Mouse (Mus musculus): ENCODE measurements around the gene Zswim4. TPM values are rescaled to one million over a fixed set of nuclear protein-coding genes. Genes with fewer than 3 reads are reported as not detected.

Gene Zswim4
- total and polyA plus RNA-seq, 2 experiments = 2.8 to 8.4 TPM

DNA sequence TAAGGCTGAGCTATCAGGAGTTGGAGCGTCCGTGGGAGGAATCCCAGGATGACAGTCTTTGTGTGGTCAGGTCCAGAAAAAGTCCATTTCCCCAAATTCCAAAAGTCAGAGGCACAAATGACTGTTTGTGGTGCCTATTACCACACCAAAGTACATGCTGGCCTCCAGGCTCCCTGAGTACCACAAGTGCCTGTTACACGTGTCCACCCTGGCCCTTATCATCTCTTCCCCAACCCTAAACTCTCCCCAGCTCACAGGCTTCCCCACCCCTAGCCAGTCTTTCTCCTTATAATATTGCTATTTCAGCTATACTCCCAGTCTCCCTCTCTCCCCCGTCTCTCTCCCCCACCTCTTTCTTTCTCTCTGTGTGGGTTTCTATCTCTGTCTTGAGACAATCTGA, 35.4 kb upstream of the Zswim4 start:
- 88% methylated on average over 4 of the region's 4 CpGs for WGBS
- no peaks in the 10 kb centered on the region for H3K79me2 ChIP-seq (ENCODE audit: control insufficient read depth, insufficient read depth, low read length)
- no peak overlapping the region for H3K27ac ChIP-seq (replicated peaks; ENCODE audit: insufficient read depth, low read depth, low read length)
- TF ChIP-seq POLR2A (IDR thresholded peaks at IDR 0.05; ENCODE audit: extremely low read depth, insufficient read depth, low read length) (no peak), CTCF (IDR thresholded peaks at IDR 0.05; ENCODE audit: low read depth, low read length) (no peak)
- H3K36me3 ChIP-seq (ENCODE audit: control insufficient read depth, insufficient read depth, low read length) = no peaks in the 10 kb centered on the region
- H3K9ac ChIP-seq (ENCODE audit: low read depth, low read length) = no peak overlapping the region
- DNase-seq (ENCODE audit: extremely low read depth, low read depth, low spot score) = no peak
- no peak overlapping the region for H3K4me3 ChIP-seq (ENCODE audit: insufficient read depth, low read depth, low read length)
- H3K4me1 ChIP-seq (ENCODE audit: control insufficient read depth, insufficient read depth, low read length) = peaks cover 3% of the 10 kb centered on the region
- no peaks in the 10 kb centered on the region for H3K27me3 ChIP-seq (ENCODE audit: control insufficient read depth, insufficient read depth, low read length)

DNA sequence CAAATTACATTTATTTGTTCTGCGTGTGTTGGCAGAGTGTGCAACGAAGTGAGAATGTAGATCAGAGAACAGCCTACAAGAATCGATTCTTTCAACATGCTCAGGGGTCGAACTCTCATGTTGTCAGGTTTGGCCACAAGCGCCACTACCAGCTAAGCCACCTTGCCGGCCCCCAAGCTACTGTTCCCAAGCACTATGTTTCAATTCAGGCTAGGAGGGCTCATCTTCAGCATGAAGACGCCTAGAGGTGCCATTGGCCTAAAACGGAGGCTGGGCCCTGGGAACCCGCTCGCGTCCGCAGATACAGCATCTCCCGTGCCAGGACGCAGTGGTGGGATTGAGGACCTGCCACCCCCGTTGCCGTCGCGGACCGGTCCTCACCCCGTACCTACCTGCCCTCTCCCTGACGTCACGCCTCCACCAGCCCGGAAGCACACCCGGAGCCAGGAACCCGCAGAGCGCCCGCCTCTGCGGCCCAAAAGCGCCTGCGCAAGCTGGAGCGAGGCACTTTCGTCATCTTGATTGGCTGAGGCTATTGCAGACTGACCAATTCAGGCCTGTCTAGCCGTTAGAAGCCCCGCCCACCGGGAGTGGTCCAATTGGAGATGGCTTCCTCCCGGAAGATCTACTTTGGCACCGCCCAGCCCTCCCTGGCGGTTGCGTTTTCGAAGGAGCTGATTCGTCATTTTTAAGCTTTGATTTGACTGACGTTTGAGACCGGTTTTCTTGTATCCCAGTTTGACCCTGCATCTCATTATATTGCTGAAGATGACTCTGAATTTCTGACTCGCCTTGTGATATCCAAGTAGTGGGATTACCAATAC, 33.3 kb upstream of the Zswim4 start, which contains the start of gene Ccdc130:
Ccdc130 (minus strand) TSS at position 431 of the 824 bp plus-strand sequence.
- peaks cover 3% of the 10 kb centered on the region for H3K4me1 ChIP-seq (ENCODE audit: control insufficient read depth, insufficient read depth, low read length)

DNA sequence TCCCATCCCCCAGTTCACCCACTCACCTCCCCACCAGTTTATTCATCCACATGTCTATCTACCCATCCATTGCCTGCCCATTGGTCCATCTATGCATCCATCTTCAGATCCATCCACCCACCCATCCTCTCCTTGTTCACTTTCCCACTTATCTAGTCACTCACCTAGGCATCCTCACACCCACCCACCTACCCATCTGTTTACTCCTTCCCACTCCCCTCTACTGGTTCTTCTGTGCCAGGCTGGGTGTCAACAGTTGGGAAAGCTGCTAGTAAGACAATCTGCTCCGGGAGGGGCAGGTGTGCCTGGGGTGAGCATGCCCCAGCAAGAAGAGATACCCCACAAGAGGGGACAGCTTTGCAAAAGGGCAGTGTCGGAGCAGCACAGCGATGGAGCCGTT, 24.2 kb upstream of the Zswim4 start:
- peaks cover 2% of the 10 kb centered on the region for H3K4me1 ChIP-seq (ENCODE audit: control insufficient read depth, insufficient read depth, low read length)
- no peak for DNase-seq (ENCODE audit: extremely low read depth, low read depth, low spot score)
- H3K9ac ChIP-seq (ENCODE audit: low read depth, low read length) = no peak overlapping the region
- no peak overlapping the region for H3K4me3 ChIP-seq (ENCODE audit: insufficient read depth, low read depth, low read length)
- TF ChIP-seq POLR2A (IDR thresholded peaks at IDR 0.05; ENCODE audit: extremely low read depth, insufficient read depth, low read length) (no peak), CTCF (IDR thresholded peaks at IDR 0.05; ENCODE audit: low read depth, low read length) (no peak)
- WGBS = 92% methylated on average over 4 of the region's 4 CpGs
- no peak overlapping the region for H3K27ac ChIP-seq (replicated peaks; ENCODE audit: insufficient read depth, low read depth, low read length)
- H3K79me2 ChIP-seq (ENCODE audit: control insufficient read depth, insufficient read depth, low read length) = peaks cover 1% of the 10 kb centered on the region; the same call in 1 of the 2 replicates
- no peaks in the 10 kb centered on the region; the same call in 1 of the 2 replicates for H3K36me3 ChIP-seq (ENCODE audit: control insufficient read depth, insufficient read depth, low read length)
- H3K27me3 ChIP-seq (ENCODE audit: control insufficient read depth, insufficient read depth, low read length) = no peaks in the 10 kb centered on the region

More for the DNA sequence above, 33.3 kb upstream of the Zswim4 start, which contains the start of gene Ccdc130:
- TF ChIP-seq CTCF (IDR thresholded peaks at IDR 0.05; ENCODE audit: low read depth, low read length) (no peak), POLR2A (IDR thresholded peaks at IDR 0.05; ENCODE audit: extremely low read depth, insufficient read depth, low read length) (peak; percentile 70)
- peak; percentile 97 for DNase-seq (ENCODE audit: extremely low read depth, low read depth, low spot score)
- under 1% methylated on average over 44 of the region's 44 CpGs for WGBS
- H3K36me3 ChIP-seq (ENCODE audit: control insufficient read depth, insufficient read depth, low read length) = no peaks in the 10 kb centered on the region; the same call in 1 of the 2 replicates
- H3K79me2 ChIP-seq (ENCODE audit: control insufficient read depth, insufficient read depth, low read length) = no peaks in the 10 kb centered on the region
- no peaks in the 10 kb centered on the region for H3K27me3 ChIP-seq (ENCODE audit: control insufficient read depth, insufficient read depth, low read length)
- peak within 1 kb of the TSS; percentile 56 for H3K27ac ChIP-seq (replicated peaks; ENCODE audit: insufficient read depth, low read depth, low read length)
- H3K4me3 ChIP-seq (ENCODE audit: insufficient read depth, low read depth, low read length) = peak within 1 kb of the TSS; percentile 67
- H3K9ac ChIP-seq (ENCODE audit: low read depth, low read length) = peak within 1 kb of the TSS; percentile 78

DNA sequence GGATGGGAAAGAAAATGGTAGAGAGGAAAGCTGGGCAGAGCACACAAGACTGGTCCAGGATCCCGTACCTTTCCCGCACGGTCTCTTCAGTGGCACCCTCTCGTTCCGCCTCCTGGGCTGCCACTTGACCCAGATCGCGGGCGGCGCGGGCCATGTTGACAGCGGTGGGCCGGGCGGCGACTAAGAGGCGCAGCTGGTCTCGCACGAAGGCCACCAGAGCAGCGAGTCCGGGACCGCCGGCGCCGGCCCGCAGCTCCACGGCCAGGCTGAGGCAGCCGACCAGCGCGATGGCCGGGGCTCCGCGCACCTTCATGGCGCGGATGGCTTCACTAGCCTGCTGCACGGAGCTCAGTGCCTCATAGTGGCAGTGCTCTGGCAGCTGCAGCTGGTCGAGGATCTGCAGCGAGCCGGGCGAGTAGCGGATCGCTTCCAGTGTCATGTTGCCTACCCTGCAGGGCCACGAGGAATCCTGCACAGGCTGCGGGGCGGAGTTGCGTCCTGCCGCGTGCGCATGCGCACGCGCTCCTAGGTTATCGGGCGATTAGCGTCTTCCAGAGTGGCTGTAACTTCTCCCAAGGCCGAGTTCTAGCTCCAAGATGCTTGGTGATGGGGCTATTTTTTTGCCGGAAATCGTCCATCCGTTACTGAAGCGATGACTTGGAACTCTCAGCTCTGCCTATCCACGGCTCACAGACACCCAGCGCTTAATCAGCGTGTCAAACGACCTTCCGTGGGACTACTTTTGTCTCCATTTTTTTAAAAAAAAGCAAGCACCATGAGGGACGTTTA, 20.2 kb upstream of the Zswim4 start, which contains the start of gene Mri1:
Mri1 (minus strand) TSS at position 505 of the 789 bp plus-strand sequence.
- Histone ChIP-seq H3K79me2 (ENCODE audit: control insufficient read depth, insufficient read depth, low read length) (peaks cover 3% of the 10 kb centered on the region; the same call in 1 of the 2 replicates), H3K27me3 (ENCODE audit: control insufficient read depth, insufficient read depth, low read length) (no peaks in the 10 kb centered on the region), H3K4me3 (ENCODE audit: insufficient read depth, low read depth, low read length) (peak within 1 kb of the TSS; percentile 88), H3K4me1 (ENCODE audit: control insufficient read depth, insufficient read depth, low read length) (peaks cover 2% of the 10 kb centered on the region), H3K27ac (replicated peaks; ENCODE audit: insufficient read depth, low read depth, low read length) (peak within 1 kb of the TSS; percentile 80), H3K9ac (ENCODE audit: low read depth, low read length) (peak within 1 kb of the TSS; percentile 90), H3K36me3 (ENCODE audit: control insufficient read depth, insufficient read depth, low read length) (peaks cover 11% of the 10 kb centered on the region; the same call in 1 of the 2 replicates)
- peak; percentile 79 for DNase-seq (ENCODE audit: extremely low read depth, low read depth, low spot score)
- peak; percentile 76; the same call in 1 of the 2 replicates for TF ChIP-seq POLR2A (IDR thresholded peaks at IDR 0.05; ENCODE audit: extremely low read depth, insufficient read depth, low read length)
- no peak for TF ChIP-seq CTCF (IDR thresholded peaks at IDR 0.05; ENCODE audit: low read depth, low read length)
- under 1% methylated on average over 64 of the region's 64 CpGs for WGBS

DNA sequence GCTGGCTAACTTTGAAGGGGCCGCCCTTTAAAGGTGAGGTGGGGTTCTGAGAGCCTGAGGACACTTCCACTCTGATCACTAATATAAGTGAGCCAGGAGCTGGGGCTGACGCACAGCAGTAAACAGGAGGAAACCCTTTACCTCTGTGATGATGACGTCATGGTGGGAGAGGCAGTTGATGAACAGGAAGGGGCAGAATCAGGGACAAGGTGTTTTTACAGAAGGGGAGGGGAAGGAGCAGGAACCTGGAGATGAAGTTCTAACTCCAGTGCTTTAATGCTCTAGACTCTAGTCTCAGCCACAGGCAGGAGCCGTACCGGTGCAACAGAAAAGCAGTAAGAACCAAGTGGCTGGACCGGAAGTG, 19.6 kb upstream of the Zswim4 start:
- Histone ChIP-seq H3K79me2 (ENCODE audit: control insufficient read depth, insufficient read depth, low read length) (peaks cover 3% of the 10 kb centered on the region; the same call in 1 of the 2 replicates), H3K27me3 (ENCODE audit: control insufficient read depth, insufficient read depth, low read length) (no peaks in the 10 kb centered on the region), H3K9ac (ENCODE audit: low read depth, low read length) (peak overlapping the region; percentile 90), H3K4me3 (ENCODE audit: insufficient read depth, low read depth, low read length) (peak overlapping the region; percentile 88), H3K4me1 (ENCODE audit: control insufficient read depth, insufficient read depth, low read length) (peaks cover 2% of the 10 kb centered on the region), H3K36me3 (ENCODE audit: control insufficient read depth, insufficient read depth, low read length) (peaks cover 14% of the 10 kb centered on the region; the same call in 1 of the 2 replicates), H3K27ac (replicated peaks; ENCODE audit: insufficient read depth, low read depth, low read length) (peak overlapping the region; percentile 80)
- TF ChIP-seq POLR2A (IDR thresholded peaks at IDR 0.05; ENCODE audit: extremely low read depth, insufficient read depth, low read length) (no peak), CTCF (IDR thresholded peaks at IDR 0.05; ENCODE audit: low read depth, low read length) (no peak)
- DNase-seq (ENCODE audit: extremely low read depth, low read depth, low spot score) = peak; percentile 54
- 10% methylated on average over 6 of the region's 6 CpGs for WGBS

Measured in liver, adult 2 months (tissue).